Mouse (Mus musculus) kidney, postnatal 0 days (tissue): ENCODE measurements around the gene Cabcoco1. TPM values are rescaled to one million over a fixed set of nuclear protein-coding genes. Genes with fewer than 3 reads are reported as not detected.

Experiments
- ATAC-seq: fragments of 200-750 bp; cut with Nextera tagmentation; replicated peaks from 2 replicates; pipeline ENCODE4 v1.8.0; 2017; ENCODE audit warnings: low read depth, moderate number of reproducible peaks, moderate TSS enrichment, moderate library complexity; ENCODE audit not compliant: low FRiP score
- DNase-seq: peaks from one replicate; pipeline ENCODE4 v3.0.0-alpha.2; 2016; ENCODE audit warnings: low spot score
- H3K27ac ChIP-seq: fragments of 300-500 bp; sonication (generic); 2 replicates; pipeline ENCODE4 v1.5.1; 2014; ENCODE audit warnings: mild to moderate bottlenecking
- H3K27me3 ChIP-seq: fragments of 300-500 bp; sonication (generic); 2 replicates; pipeline ENCODE4 v1.6.1; 2014; ENCODE audit warnings: low read length, mixed read lengths; ENCODE audit not compliant: insufficient read depth
- H3K36me3 ChIP-seq: fragments of 300-500 bp; sonication (generic); 2 replicates; pipeline ENCODE4 v1.6.1; 2014; ENCODE audit warnings: low read length, mixed read lengths; ENCODE audit not compliant: insufficient read depth
- H3K4me1 ChIP-seq: fragments of 300-500 bp; sonication (generic); replicated peaks from 2 replicates; pipeline ENCODE4 v1.6.1; 2014; ENCODE audit warnings: antibody characterized with exemption, low read length, mixed read lengths; ENCODE audit not compliant: insufficient read depth
- H3K4me2 ChIP-seq: fragments of 300-500 bp; sonication (generic); 2 replicates; pipeline ENCODE4 v1.6.1; 2014; ENCODE audit warnings: mild to moderate bottlenecking, low read length, moderate library complexity, mixed read lengths
- H3K4me3 ChIP-seq: fragments of 300-500 bp; sonication (generic); replicated peaks from 2 replicates; pipeline ENCODE4 v1.5.1; 2014; ENCODE audit warnings: low read depth, low read length
- H3K9ac ChIP-seq: fragments of 300-500 bp; sonication (generic); 2 replicates; pipeline ENCODE4 v1.6.1; 2014; ENCODE audit warnings: low read depth, low read length
- H3K9me3 ChIP-seq: fragments of 300-500 bp; sonication (generic); replicated peaks from 2 replicates; pipeline ENCODE4 v1.6.1; 2016; ENCODE audit warnings: low read length, inconsistent platforms, mixed read lengths
- CTCF ChIP-seq: IDR thresholded peaks from 2 replicates; pipeline ENCODE4 v1.5.1; 2016; ENCODE audit warnings: antibody characterized with exemption, low read depth, mild to moderate bottlenecking, moderate library complexity
- WGBS: fragments of 180-500 bp; shearing (Covaris S2); extraction: QIAGEN DNeasy Blood & Tissue Kit; methylation state at CpG from one replicate; pipeline ENCODE4 v1.1.7; 2014; 5-methylcytosine and 5-hydroxymethylcytosine counted together
- polyA plus RNA-seq: library from polyadenylated mRNA; unstranded; fragments of >200 nt; fragmentation: Nextera tagmentation; extraction: Ambion mirVana; gene quantifications from 2 replicates; pipeline ENCODE4 v1.2.1, GENCODE M21; 2015

Gene Cabcoco1
- polyA plus RNA-seq, 1 experiment from 2014 or later = 18.5 TPM

GRCm38 (mm10) chr10:68558828-68559219 is 17.1 kb upstream of the Cabcoco1 start:
- Histone ChIP-seq H3K4me3 (no peak overlapping the region), H3K27me3 (no peaks in the 10 kb centered on the region), H3K36me3 (no peaks in the 10 kb centered on the region), H3K4me2 (peak overlapping the region; percentile 13; the same call in 1 of the 2 replicates), H3K9ac (no peak overlapping the region), H3K9me3 (no peaks in the 10 kb centered on the region), H3K27ac (no peak overlapping the region), H3K4me1 (no peaks in the 10 kb centered on the region)
- WGBS = 34% methylated on average over 4 of the region's 4 CpGs
- no peak for ATAC-seq
- no peak for TF ChIP-seq CTCF
- DNase-seq = no peak

- no peak overlapping the region for H3K27ac ChIP-seq
- ATAC-seq (no peak), DNase-seq (peak; percentile 66)
- WGBS = 44% methylated on average over 13 of the region's 13 CpGs
- H3K4me1 ChIP-seq = no peaks in the 10 kb centered on the region
- H3K4me3 ChIP-seq = no peak overlapping the region
- no peaks in the 10 kb centered on the region for H3K36me3 ChIP-seq
- peak overlapping the region; percentile 13; the same call in 1 of the 2 replicates for H3K4me2 ChIP-seq
- H3K27me3 ChIP-seq = no peaks in the 10 kb centered on the region
- TF ChIP-seq CTCF = no peak
- H3K9ac ChIP-seq = no peak overlapping the region
- no peaks in the 10 kb centered on the region for H3K9me3 ChIP-seq
Measured at GRCm38 (mm10) chr10:68558105-68558827, 16.6 kb upstream of the Cabcoco1 start.

GRCm38 (mm10) chr10:68553677-68554076 is 12.0 kb upstream of the Cabcoco1 start:
- H3K27ac ChIP-seq = no peak overlapping the region
- DNase-seq (no peak), ATAC-seq (no peak)
- no peaks in the 10 kb centered on the region for H3K27me3 ChIP-seq
- H3K9ac ChIP-seq = no peak overlapping the region
- H3K4me2 ChIP-seq = no peak overlapping the region
- 76% methylated on average over 3 of the region's 3 CpGs for WGBS
- H3K4me3 ChIP-seq = no peak overlapping the region
- H3K36me3 ChIP-seq = no peaks in the 10 kb centered on the region
- no peaks in the 10 kb centered on the region for H3K4me1 ChIP-seq
- H3K9me3 ChIP-seq = no peaks in the 10 kb centered on the region
- TF ChIP-seq CTCF = no peak

- ATAC-seq (no peak), DNase-seq (no peak)
- no peak overlapping the region for H3K27ac ChIP-seq
- WGBS = 80% methylated on average over 2 of the region's 2 CpGs
- no peak for TF ChIP-seq CTCF
- no peaks in the 10 kb centered on the region for H3K27me3 ChIP-seq
- no peak overlapping the region for H3K9ac ChIP-seq
- no peak overlapping the region for H3K4me2 ChIP-seq
- H3K9me3 ChIP-seq = no peaks in the 10 kb centered on the region
- H3K4me1 ChIP-seq = no peaks in the 10 kb centered on the region
- H3K36me3 ChIP-seq = no peaks in the 10 kb centered on the region
- no peak overlapping the region for H3K4me3 ChIP-seq
Measured at GRCm38 (mm10) chr10:68552556-68552955, 10.9 kb upstream of the Cabcoco1 start.

- no peak for ATAC-seq
- Histone ChIP-seq H3K4me3 (no peak overlapping the region), H3K9me3 (no peaks in the 10 kb centered on the region), H3K4me1 (no peaks in the 10 kb centered on the region), H3K27ac (no peak overlapping the region), H3K27me3 (no peaks in the 10 kb centered on the region), H3K9ac (no peak overlapping the region), H3K4me2 (no peak overlapping the region), H3K36me3 (no peaks in the 10 kb centered on the region)
- TF ChIP-seq CTCF = no peak
- no peak for DNase-seq
- WGBS = 74% methylated on average over 7 of the region's 7 CpGs
Measured at GRCm38 (mm10) chr10:68551316-68551715, 9.6 kb upstream of the Cabcoco1 start.

- Histone ChIP-seq H3K36me3 (no peaks in the 10 kb centered on the region), H3K27me3 (no peaks in the 10 kb centered on the region), H3K9me3 (no peaks in the 10 kb centered on the region), H3K27ac (peak overlapping the region; percentile 37; the same call in 1 of the 2 replicates), H3K4me3 (no peak overlapping the region), H3K9ac (no peak overlapping the region), H3K4me2 (no peak overlapping the region), H3K4me1 (no peaks in the 10 kb centered on the region)
- 51% methylated on average over 9 of the region's 9 CpGs for WGBS
- DNase-seq = peak; percentile 70
- ATAC-seq = peak; percentile 85
- TF ChIP-seq CTCF = no peak
Measured at GRCm38 (mm10) chr10:68550668-68551267, 9.1 kb upstream of the Cabcoco1 start.
